Mouse (Mus musculus) midbrain, embryonic 11.5 days (tissue): ENCODE results near the gene Rheb. TPM values are rescaled to one million over a fixed set of nuclear protein-coding genes. Genes with fewer than 3 reads are reported as not detected.

Source experiments
- ATAC-seq: fragments of 200-750 bp; cut with Nextera tagmentation; 2 replicates; pipeline ENCODE4 v1.8.0; 2017; ENCODE audit warnings: moderate TSS enrichment, moderate library complexity; ENCODE audit not compliant: low FRiP score
- DNase-seq: peaks from one replicate; pipeline ENCODE4 v3.0.0; 2015; ENCODE audit warnings: low spot score; ENCODE audit errors: missing footprints
- H3K27ac ChIP-seq: fragments of 300-500 bp; sonication (generic); 2 replicates; pipeline ENCODE4 v1.5.1; 2014; ENCODE audit warnings: low read depth, low read length
- H3K27me3 ChIP-seq: fragments of 300-500 bp; sonication (generic); 2 replicates; pipeline ENCODE4 v1.6.1; 2014; ENCODE audit warnings: mild to moderate bottlenecking, low read length, moderate library complexity, mixed read lengths; ENCODE audit not compliant: control insufficient read depth, insufficient read depth
- H3K36me3 ChIP-seq: fragments of 300-500 bp; sonication (generic); 2 replicates; pipeline ENCODE4 v1.6.1; 2014; ENCODE audit warnings: mild to moderate bottlenecking, low read length, moderate library complexity, mixed read lengths; ENCODE audit not compliant: control insufficient read depth, insufficient read depth
- H3K4me1 ChIP-seq: fragments of 300-500 bp; sonication (generic); 2 replicates; pipeline ENCODE4 v1.6.1; 2014; ENCODE audit warnings: low read length; ENCODE audit not compliant: control insufficient read depth, insufficient read depth
- H3K4me2 ChIP-seq: fragments of 300-500 bp; sonication (generic); 2 replicates; pipeline ENCODE4 v1.6.1; 2014; ENCODE audit warnings: mild to moderate bottlenecking, moderate library complexity
- H3K4me3 ChIP-seq: fragments of 300-500 bp; sonication (generic); 2 replicates; pipeline ENCODE4 v1.5.1; 2014; ENCODE audit warnings: low read depth, low read length
- H3K9ac ChIP-seq: fragments of 300-500 bp; sonication (generic); 2 replicates; pipeline ENCODE4 v1.6.1; 2014; ENCODE audit warnings: low read length
- H3K9me3 ChIP-seq: fragments of 300-500 bp; sonication (generic); 2 replicates; pipeline ENCODE4 v1.6.1; 2016; ENCODE audit warnings: low read length; ENCODE audit not compliant: control insufficient read depth
- WGBS: fragments of 180-500 bp; shearing (Covaris S2); extraction: QIAGEN DNeasy Blood & Tissue Kit; methylation state at CpG from one replicate; pipeline ENCODE4 v1.1.7; 2014; 5-methylcytosine and 5-hydroxymethylcytosine counted together
- polyA plus RNA-seq: library from polyadenylated mRNA; unstranded; fragments of >200 nt; fragmentation: Nextera tagmentation; extraction: Ambion mirVana; gene quantifications from 2 replicates; pipeline ENCODE4 v1.2.1, GENCODE M21; 2014

Rheb gene
- polyA plus RNA-seq, 1 experiment from 2014 or later = 207 TPM

DNA sequence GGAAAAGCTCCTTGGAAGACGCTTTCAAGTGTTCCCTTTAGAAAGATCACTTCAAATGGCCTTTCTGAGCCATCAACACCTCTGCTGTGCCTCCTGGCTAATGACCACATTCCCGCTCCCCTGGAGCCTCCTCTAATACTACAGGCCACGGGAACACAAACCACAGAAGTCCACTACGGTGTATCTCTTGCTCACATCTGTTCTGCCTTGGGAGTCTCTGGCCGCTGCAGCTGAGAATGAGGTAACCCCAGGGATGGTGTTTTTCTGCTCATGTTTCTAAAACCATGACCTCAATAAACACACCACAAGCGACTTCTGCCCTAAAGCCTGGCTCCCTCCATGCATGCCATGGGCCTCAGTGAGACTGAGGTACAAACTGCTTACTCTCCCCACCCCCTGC lies 30.8 kb upstream of the Rheb start:
- DNase-seq (no peak), ATAC-seq (no peak)
- Histone ChIP-seq H3K36me3 (no peaks in the 10 kb centered on the region; the same call in 1 of the 2 replicates), H3K4me3 (no peak overlapping the region), H3K9ac (no peak overlapping the region), H3K27ac (no peak overlapping the region), H3K4me1 (peaks cover 3% of the 10 kb centered on the region; the same call in 1 of the 2 replicates), H3K27me3 (no peaks in the 10 kb centered on the region), H3K4me2 (no peak overlapping the region), H3K9me3 (no peaks in the 10 kb centered on the region)
- WGBS = 70% methylated on average over 6 of the region's 6 CpGs

DNA sequence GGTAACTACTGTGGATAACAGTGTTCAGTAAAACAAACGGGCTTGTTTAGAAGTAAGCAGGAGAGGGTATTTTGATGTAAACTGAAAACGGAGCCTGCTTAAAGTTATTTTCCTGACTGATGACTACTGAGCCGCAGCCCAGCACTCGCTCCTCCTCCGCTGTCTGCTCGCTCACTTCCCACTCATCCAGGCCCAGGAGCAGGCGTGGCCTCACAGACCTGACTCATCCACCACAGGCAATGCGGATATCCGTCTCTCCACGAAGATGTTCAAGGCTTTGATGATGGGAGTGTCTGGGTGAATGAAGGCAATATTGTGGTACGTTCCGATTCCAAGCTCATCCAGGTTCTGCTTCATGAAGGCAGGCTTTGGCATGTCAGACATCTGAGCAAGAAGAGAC lies 28.9 kb upstream of the Rheb start:
- Histone ChIP-seq H3K9ac (no peak overlapping the region), H3K4me1 (peaks cover 3% of the 10 kb centered on the region; the same call in 1 of the 2 replicates), H3K9me3 (no peaks in the 10 kb centered on the region), H3K27ac (no peak overlapping the region), H3K4me2 (no peak overlapping the region), H3K27me3 (no peaks in the 10 kb centered on the region), H3K36me3 (peaks cover 4% of the 10 kb centered on the region), H3K4me3 (no peak overlapping the region)
- WGBS = 90% methylated on average over 12 of the region's 12 CpGs
- DNase-seq (no peak), ATAC-seq (no peak)

DNA sequence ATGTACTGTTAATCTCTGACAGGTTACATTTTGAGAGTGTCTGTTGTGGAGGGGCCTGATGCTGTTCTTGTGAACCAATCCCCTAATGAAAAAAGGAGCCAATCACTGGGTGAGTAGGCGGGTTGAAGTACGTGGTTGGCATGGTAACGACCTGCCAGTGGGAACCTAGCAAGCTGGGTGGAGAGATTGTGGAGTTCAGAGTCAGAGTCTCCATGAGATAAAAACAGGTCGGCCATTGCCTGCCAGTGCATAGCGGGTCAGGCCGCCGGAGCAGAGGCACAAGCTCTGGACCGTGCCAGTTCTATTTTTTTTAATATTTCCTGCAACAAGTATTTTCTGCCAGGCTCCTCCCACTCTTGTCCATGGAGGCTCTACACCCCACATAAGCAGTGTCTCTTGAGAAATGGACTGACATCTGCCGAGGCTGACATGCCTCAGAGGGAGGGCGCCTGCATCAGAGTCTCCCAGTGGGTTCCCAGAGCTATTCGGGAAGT lies 27.4 kb upstream of the Rheb start:
- H3K36me3 ChIP-seq = peaks cover 4% of the 10 kb centered on the region
- no peak for ATAC-seq

DNA sequence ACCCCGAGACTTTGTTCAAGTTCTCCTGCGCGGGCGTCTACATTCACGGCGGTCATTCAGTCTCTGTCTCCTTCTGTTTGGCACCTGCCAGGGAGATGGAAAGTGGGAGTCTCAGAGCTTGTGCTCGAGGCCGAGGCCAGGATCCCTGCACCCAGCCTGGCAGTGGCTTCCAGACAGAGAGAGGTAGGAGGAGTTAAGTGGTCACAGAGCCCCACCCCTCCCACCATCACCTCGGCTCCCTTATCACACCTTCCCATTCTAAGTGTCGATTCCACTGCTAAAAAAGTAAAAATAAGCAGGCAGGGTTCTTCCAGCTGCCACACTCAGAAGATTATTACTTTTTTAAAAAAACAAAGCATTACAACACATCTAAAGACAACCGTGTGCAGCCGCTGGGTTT lies 21.4 kb upstream of the Rheb start:
- H3K27ac ChIP-seq = no peak overlapping the region
- H3K36me3 ChIP-seq = peaks cover 4% of the 10 kb centered on the region; the same call in 1 of the 2 replicates
- no peak overlapping the region for H3K4me3 ChIP-seq
- DNase-seq = no peak
- no peaks in the 10 kb centered on the region for H3K27me3 ChIP-seq
- no peak overlapping the region for H3K4me2 ChIP-seq
- no peaks in the 10 kb centered on the region for H3K4me1 ChIP-seq
- no peaks in the 10 kb centered on the region for H3K9me3 ChIP-seq
- no peak for ATAC-seq
- H3K9ac ChIP-seq = no peak overlapping the region
- WGBS = 85% methylated on average over 12 of the region's 12 CpGs

More for the DNA sequence above, 27.4 kb upstream of the Rheb start:
- Histone ChIP-seq H3K27ac (no peak overlapping the region), H3K4me1 (peaks cover 3% of the 10 kb centered on the region; the same call in 1 of the 2 replicates), H3K9me3 (no peaks in the 10 kb centered on the region), H3K27me3 (no peaks in the 10 kb centered on the region), H3K4me2 (no peak overlapping the region), H3K4me3 (no peak overlapping the region), H3K9ac (no peak overlapping the region)
- no peak for DNase-seq
- whole genome bisulfite sequencing = 74% methylated on average over 11 of the region's 11 CpGs

DNA sequence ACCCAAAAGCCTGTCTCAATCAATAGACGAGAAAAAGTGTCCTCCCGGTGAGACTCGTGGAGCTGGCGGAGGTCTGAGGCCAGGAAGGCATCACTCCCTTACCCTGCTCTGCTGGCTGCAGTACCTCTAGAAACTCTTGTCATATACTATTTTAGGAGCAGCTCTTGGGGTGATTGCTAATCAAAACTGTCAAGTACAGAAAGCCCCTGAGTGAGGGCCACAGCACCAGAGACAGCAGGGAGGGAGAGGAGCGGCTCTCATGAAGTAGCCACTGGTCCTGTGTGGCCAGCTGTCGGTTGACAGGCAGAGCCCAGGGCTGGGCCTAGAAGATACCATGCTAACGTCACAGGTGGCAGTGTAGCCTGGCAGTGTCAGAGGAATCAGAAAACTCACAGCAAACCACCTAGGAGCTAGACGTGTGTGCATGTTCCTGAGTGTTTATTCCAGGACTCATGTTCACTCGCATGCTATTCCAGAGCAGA lies 19.1 kb upstream of the Rheb start:
- no peak overlapping the region for H3K27ac ChIP-seq
- DNase-seq (no peak), ATAC-seq (no peak)
- no peaks in the 10 kb centered on the region for H3K27me3 ChIP-seq
- no peak overlapping the region for H3K4me2 ChIP-seq
- 89% methylated on average over 9 of the region's 9 CpGs for WGBS
- H3K36me3 ChIP-seq = no peaks in the 10 kb centered on the region
- H3K4me3 ChIP-seq = no peak overlapping the region
- no peaks in the 10 kb centered on the region for H3K4me1 ChIP-seq
- no peaks in the 10 kb centered on the region for H3K9me3 ChIP-seq
- H3K9ac ChIP-seq = no peak overlapping the region

DNA sequence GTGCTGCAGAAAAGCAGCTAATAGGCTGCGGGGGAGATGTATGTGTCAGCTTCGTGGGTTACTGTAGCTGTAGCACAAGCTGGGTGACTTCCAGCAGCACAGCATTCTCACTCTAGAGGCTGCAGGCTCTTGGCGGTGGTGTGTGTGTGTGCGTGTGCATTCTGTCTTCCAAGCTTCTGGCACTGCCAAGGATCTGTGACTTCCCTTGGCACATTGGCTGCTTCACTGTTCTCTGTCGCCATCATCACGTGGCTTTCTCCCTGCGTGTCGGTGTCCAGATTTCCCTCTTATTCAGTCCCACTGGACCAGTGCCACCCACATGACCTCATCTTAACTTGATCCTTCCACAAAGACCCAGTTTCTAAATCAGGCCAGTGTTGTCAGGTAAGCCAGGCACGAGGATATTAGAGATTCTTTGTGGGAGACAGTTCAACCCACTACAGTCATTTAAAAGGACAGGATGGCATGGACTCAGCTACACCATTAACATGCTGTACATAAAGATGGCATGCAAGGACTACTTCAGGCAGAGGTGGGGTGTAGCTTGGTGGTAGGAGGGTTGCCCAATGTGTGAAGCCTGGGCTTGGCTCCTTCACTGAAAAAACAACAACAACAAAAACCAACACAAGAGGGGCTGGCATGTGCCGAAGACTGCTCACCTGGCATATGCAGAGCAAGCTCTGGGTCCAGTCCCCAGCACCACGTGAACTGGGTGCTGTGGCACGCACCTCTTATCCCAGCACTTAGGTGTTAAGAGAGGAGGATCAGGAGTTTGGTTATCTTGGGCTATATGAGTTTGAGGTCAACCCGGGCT lies 18.4 kb upstream of the Rheb start:
- no peak for DNase-seq

DNA sequence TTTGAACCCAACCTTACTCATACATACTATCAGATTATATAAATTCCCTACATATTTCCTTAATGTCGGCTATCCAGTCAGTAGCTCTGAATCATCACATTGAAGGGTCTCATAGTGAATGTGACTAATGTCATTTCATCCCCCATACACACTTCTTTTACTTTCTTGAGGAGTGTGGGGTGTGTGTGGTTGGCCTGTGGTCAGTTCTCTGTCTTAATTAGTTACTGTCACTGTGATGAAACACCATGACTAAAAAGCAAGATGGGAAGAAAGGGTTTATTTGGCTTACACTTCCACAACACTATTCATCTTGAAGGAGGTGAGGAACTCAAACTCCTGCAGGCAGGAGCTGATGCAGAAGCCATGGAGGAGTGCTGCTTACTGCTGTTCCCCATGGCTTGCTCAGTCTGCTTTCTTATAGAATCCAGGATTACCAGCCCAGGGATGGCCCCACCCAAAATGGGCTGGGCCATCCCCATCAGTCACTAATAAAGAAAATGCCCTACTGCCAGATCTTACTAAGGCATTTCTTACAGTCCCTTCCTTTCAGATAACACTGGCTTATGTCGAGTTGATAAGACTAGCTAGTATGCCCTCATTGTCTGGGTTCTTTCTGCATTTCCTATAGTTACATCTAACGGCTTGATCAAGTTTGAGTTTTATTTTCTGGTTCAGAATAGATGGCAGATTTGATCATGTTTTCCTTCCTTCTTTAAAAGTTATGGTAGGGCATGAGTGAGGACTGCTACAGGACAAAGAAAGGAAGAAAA lies 17.5 kb upstream of the Rheb start:
- H3K9ac ChIP-seq = no peak overlapping the region
- H3K36me3 ChIP-seq = no peaks in the 10 kb centered on the region
- H3K27me3 ChIP-seq = no peaks in the 10 kb centered on the region
- WGBS = 79% methylated on average over 3 of the region's 3 CpGs
- no peaks in the 10 kb centered on the region for H3K4me1 ChIP-seq
- no peak overlapping the region for H3K27ac ChIP-seq
- H3K4me2 ChIP-seq = no peak overlapping the region
- H3K4me3 ChIP-seq = no peak overlapping the region
- ATAC-seq = no peak
- no peaks in the 10 kb centered on the region for H3K9me3 ChIP-seq
- no peak for DNase-seq

More for the DNA sequence above, 18.4 kb upstream of the Rheb start:
- no peak overlapping the region for H3K4me3 ChIP-seq
- H3K4me1 ChIP-seq = no peaks in the 10 kb centered on the region
- 87% methylated on average over 13 of the region's 13 CpGs for WGBS
- no peaks in the 10 kb centered on the region for H3K27me3 ChIP-seq
- H3K9ac ChIP-seq = no peak overlapping the region
- H3K27ac ChIP-seq = no peak overlapping the region
- no peak for ATAC-seq
- H3K4me2 ChIP-seq = no peak overlapping the region
- no peaks in the 10 kb centered on the region for H3K9me3 ChIP-seq
- H3K36me3 ChIP-seq = no peaks in the 10 kb centered on the region

DNA sequence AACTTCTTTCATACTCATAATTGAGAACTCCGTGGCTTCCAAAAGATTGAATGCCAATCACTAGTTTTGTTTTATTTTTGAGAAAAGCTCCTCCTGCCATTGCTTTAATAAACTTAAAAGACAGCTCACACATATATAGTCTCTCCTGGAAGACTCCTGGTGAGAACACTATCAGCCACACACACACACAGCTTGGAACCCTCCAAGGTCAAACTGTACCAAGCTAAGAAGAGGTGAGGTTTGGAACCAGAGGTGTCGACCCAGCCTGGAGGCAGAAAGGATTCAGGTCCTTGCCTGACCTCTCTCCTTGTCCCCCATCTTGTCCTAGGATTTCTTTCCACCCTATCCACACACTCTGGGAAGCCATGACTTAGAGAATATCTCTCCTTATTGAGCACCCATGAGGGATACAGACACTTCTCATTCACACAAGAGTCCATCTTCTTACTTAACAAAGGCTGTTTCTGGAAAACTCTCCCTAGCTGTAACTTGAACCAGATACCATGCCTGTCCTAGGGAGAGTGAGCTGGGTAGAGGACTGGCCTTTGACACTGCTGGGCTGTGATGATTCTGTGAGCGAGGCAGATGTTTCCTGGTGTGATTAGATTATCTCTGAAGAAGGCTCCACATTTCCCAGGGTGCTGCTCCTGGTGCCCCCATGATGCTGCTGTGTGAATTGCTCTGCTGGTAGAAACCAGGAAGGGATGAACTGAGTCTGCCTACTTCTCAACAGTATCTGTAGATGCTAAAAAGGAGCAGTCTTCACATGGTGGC lies 12.6 kb upstream of the Rheb start:
- no peak overlapping the region for H3K9ac ChIP-seq
- H3K4me3 ChIP-seq = no peak overlapping the region
- ATAC-seq (no peak), DNase-seq (no peak)
- no peak overlapping the region for H3K27ac ChIP-seq
- H3K9me3 ChIP-seq = no peaks in the 10 kb centered on the region
- no peak overlapping the region for H3K4me2 ChIP-seq
- no peaks in the 10 kb centered on the region for H3K27me3 ChIP-seq
- 78% methylated on average over 3 of the region's 3 CpGs for WGBS
- no peaks in the 10 kb centered on the region for H3K4me1 ChIP-seq
- no peaks in the 10 kb centered on the region for H3K36me3 ChIP-seq
